Mouse (Mus musculus): ENCODE data around the gene Gm29276.
"Not testable (repeated sequence)": the region's sequence is repeated elsewhere in the genome, so short reads cannot be mapped to it uniquely, and the experiment has no call there.

Gm29276 gene

GRCm38 (mm10) chrY:42582150-42582549 is at the start of gene Gm29276:
Gm29276 (minus strand) TSS chrY:42582250.
- not testable (repeated sequence) for DNase-seq
